Mouse (Mus musculus) lung, embryonic 16.5 days (tissue): ENCODE measurements around the gene Gm17359. TPM values are rescaled to one million over a fixed set of nuclear protein-coding genes. Genes with fewer than 3 reads are reported as not detected.

Experiments
- ATAC-seq: fragments of 200-750 bp; cut with Nextera tagmentation; 2 replicates; pipeline ENCODE4 v1.8.0; 2017; ENCODE audit warnings: low read depth, mild to moderate bottlenecking, moderate library complexity
- H3K27ac ChIP-seq: fragments of 300-500 bp; sonication (generic); 2 replicates; pipeline ENCODE4 v1.5.1; 2014; ENCODE audit warnings: mild to moderate bottlenecking, control low read depth, low read length
- H3K27me3 ChIP-seq: fragments of 300-500 bp; sonication (generic); 2 replicates; pipeline ENCODE4 v1.6.1; 2014; ENCODE audit warnings: low read depth, low read length, mixed read lengths; ENCODE audit not compliant: control insufficient read depth, insufficient read depth
- H3K36me3 ChIP-seq: fragments of 300-500 bp; sonication (generic); 2 replicates; pipeline ENCODE4 v1.6.1; 2014; ENCODE audit warnings: low read length; ENCODE audit not compliant: control insufficient read depth, insufficient read depth
- H3K4me1 ChIP-seq: fragments of 300-500 bp; sonication (generic); replicated peaks from 2 replicates; pipeline ENCODE4 v1.6.1; 2014; ENCODE audit warnings: low read length, mixed read lengths; ENCODE audit not compliant: control insufficient read depth, insufficient read depth
- H3K4me2 ChIP-seq: fragments of 300-500 bp; sonication (generic); 2 replicates; pipeline ENCODE4 v1.6.1; 2014; ENCODE audit warnings: low read depth, low read length, control low read depth
- H3K4me3 ChIP-seq: fragments of 300-500 bp; sonication (generic); 2 replicates; pipeline ENCODE4 v1.5.1; 2014; ENCODE audit warnings: mild to moderate bottlenecking, low read length, control low read depth
- H3K9ac ChIP-seq: fragments of 300-500 bp; sonication (generic); 2 replicates; pipeline ENCODE4 v1.6.1; 2014; ENCODE audit warnings: low read length, control low read depth
- H3K9me3 ChIP-seq: fragments of 300-500 bp; sonication (generic); 2 replicates; pipeline ENCODE4 v1.6.1; 2016; ENCODE audit warnings: low read length; ENCODE audit not compliant: control insufficient read depth
- WGBS: fragments of 180-500 bp; shearing (Covaris S2); extraction: QIAGEN DNeasy Blood & Tissue Kit; methylation state at CpG from one replicate; pipeline ENCODE4 v1.1.7; 2014; 5-methylcytosine and 5-hydroxymethylcytosine counted together
- polyA plus RNA-seq: library from polyadenylated mRNA; unstranded; fragments of >200 nt; fragmentation: Nextera tagmentation; extraction: Ambion mirVana; gene quantifications from 2 replicates; pipeline ENCODE4 v1.2.1, GENCODE M21; 2015

The Gm17359 gene
- polyA plus RNA-seq, 1 experiment from 2014 or later = not detected

DNA sequence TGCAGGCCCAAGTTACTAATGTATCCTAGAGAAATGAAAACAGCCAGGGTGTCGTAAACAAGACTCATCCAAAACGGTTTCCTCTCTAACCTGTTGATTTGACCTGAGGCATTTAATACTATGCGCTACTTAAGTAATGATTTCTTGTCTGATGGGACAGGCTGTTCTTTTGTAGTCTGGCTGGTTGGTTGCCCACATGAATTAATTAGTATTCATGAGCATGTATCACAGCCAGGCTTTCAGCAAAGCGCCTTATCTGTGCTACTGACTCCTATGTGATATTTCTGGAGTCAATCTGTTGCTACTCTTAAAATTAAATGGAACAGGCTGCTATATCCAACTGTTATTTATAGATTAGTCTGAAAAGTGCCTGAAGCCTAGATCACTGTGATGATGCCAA is 138.4 kb downstream of the Gm17359 start:
- no peak for ATAC-seq
- Histone ChIP-seq H3K27ac (no peak overlapping the region), H3K36me3 (peaks cover 4% of the 10 kb centered on the region), H3K4me2 (no peak overlapping the region), H3K27me3 (no peaks in the 10 kb centered on the region), H3K9me3 (no peaks in the 10 kb centered on the region), H3K9ac (no peak overlapping the region), H3K4me3 (no peak overlapping the region), H3K4me1 (no peaks in the 10 kb centered on the region)
- WGBS = 86% methylated on average over 4 of the region's 4 CpGs

DNA sequence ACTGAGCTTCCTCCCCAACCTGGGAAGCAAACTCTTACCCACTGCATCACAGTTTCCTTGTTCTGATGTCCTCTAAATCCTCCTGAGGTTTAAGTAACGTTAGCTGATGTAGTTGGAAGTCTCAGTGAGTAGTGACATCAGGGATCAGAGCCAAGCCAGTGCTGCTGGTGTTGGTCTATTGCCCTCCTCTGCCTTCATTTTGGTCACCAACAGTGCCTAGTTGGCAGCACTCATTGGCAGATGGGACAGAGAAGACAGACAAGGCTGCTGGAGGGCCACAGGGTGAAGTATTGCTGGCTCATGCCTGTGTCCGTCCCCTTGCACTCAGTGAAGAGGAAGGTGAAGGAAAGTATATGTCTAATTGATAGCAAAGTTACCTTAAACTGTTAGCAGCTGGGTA is 139.5 kb downstream of the Gm17359 start:
- H3K27ac ChIP-seq = no peak overlapping the region
- H3K4me2 ChIP-seq = no peak overlapping the region
- H3K9me3 ChIP-seq = no peaks in the 10 kb centered on the region
- peaks cover 9% of the 10 kb centered on the region for H3K36me3 ChIP-seq
- no peak overlapping the region for H3K4me3 ChIP-seq
- no peak for ATAC-seq
- H3K4me1 ChIP-seq = no peaks in the 10 kb centered on the region
- no peak overlapping the region for H3K9ac ChIP-seq
- no peaks in the 10 kb centered on the region for H3K27me3 ChIP-seq
- WGBS = 91% methylated on average over 2 of the region's 2 CpGs

DNA sequence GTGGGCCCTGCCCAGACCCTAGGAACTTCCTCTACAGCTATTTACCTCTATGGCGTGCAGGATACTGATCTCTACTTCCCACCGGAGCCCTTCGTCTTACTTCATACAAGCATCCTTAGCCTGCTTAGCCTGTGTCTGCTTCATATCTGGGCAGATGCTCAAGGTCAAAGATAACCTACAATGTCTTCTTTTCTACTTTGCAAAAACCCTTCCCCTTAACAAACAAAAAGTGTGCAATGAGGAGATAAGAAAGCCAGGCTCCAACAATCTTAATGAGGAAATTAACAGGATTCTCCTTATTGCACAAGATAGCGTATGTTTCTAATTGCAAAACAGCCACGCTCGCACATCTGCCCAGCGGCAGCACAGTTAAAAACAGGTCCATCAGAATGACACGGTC is 141.9 kb downstream of the Gm17359 start:
- ATAC-seq = no peak
- no peaks in the 10 kb centered on the region for H3K27me3 ChIP-seq
- H3K4me2 ChIP-seq = no peak overlapping the region
- no peaks in the 10 kb centered on the region for H3K9me3 ChIP-seq
- H3K4me1 ChIP-seq = no peaks in the 10 kb centered on the region
- H3K36me3 ChIP-seq = peaks cover 15% of the 10 kb centered on the region
- H3K27ac ChIP-seq = no peak overlapping the region
- 90% methylated on average over 8 of the region's 8 CpGs for WGBS
- no peak overlapping the region for H3K9ac ChIP-seq
- no peak overlapping the region for H3K4me3 ChIP-seq

DNA sequence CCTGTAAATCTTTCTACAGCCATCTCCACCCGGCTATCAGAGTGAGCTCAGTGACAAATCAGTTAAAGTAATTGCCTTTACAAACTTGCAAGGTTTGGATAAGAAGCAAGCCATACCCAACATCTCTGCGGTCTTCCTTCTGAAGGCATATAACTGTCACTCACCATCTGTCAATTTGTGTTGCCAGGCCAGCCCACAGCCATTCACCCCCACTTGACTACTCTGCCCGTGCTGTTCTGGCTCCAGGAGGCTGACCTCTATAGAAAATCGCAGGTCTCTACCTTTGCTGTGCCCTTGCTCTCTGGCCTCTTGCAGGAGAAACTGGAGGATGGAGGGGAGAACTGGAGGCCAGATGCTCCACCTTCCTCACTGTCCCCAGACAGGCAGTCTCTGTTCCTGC is 142.4 kb downstream of the Gm17359 start:
- Histone ChIP-seq H3K4me2 (no peak overlapping the region), H3K27me3 (no peaks in the 10 kb centered on the region), H3K4me3 (no peak overlapping the region), H3K27ac (no peak overlapping the region), H3K9me3 (no peaks in the 10 kb centered on the region), H3K9ac (no peak overlapping the region), H3K36me3 (peaks cover 19% of the 10 kb centered on the region), H3K4me1 (no peaks in the 10 kb centered on the region)
- no peak for ATAC-seq
- 86% methylated on average over 4 of the region's 4 CpGs for WGBS

DNA sequence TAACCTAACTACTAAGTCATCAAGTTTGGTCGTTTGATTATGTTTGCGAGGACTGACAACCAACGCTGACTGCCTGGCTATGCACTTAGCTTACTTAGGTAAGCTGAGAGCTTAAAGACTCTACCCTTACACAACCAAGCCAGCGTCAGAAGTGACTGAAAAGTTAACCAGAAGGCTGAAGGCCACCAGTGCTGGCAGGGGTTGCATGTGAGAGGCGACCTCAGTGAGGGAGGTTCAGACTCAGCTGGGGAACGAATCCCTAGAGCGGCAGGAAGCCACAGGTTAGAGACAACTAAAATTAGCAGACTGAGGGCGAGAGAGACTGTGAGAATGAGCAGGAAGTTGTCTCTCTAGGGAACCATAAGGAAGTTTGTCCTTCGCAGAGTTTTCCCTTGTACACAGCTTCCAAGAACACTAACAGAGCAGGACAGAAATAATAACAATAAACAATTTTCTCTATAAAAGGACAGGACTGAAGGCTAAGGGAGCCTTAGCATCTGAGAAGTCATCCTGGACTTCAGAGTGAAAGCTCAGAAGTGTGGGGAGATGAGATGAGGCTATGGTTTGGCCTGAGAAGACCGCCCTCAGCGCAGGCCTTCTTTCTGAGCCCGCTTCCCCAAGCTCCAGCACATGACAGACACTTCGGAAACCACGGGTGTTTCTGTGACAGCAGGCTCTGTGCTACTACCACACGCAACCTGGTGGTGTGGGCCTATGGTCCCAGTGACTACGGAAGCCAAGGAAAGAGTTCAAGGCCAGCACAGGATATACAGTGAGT is 148.0 kb downstream of the Gm17359 start:
- no peak overlapping the region for H3K9ac ChIP-seq
- no peaks in the 10 kb centered on the region for H3K9me3 ChIP-seq
- H3K27ac ChIP-seq = no peak overlapping the region
- 77% methylated on average over 16 of the region's 16 CpGs for WGBS
- ATAC-seq = peak; percentile 34; the same call in 1 of the 2 replicates
- no peaks in the 10 kb centered on the region for H3K4me1 ChIP-seq
- H3K27me3 ChIP-seq = no peaks in the 10 kb centered on the region
- H3K4me3 ChIP-seq = no peak overlapping the region
- peaks cover 27% of the 10 kb centered on the region for H3K36me3 ChIP-seq
- H3K4me2 ChIP-seq = no peak overlapping the region

DNA sequence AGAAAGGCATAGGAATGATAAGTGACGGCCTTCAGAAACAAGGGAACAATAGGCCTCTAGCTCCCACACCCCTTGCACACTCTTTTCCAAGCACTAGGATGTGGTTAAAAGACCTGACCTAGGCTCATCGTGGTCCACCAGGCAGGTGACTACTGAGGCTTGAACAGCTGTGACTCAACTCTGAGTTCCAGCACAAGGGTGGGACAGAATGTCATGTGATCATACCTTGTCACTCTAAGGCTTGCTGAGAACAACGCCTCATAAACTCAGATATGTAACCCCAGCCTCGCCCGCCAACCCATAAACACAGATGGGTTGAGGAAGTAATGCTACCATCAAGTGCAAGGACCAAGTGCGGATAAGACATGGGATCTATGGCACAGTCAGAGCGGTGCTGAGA is 151.6 kb downstream of the Gm17359 start:
- H3K36me3 ChIP-seq = peaks cover 27% of the 10 kb centered on the region
- H3K4me1 ChIP-seq = 0 out of 2 replicates have a peak, but pooled peaks cover 3% of the 10 kb centered on the region
- no peak overlapping the region for H3K4me3 ChIP-seq
- no peaks in the 10 kb centered on the region for H3K9me3 ChIP-seq
- H3K4me2 ChIP-seq = no peak overlapping the region
- H3K27me3 ChIP-seq = no peaks in the 10 kb centered on the region
- no peak overlapping the region for H3K9ac ChIP-seq
- H3K27ac ChIP-seq = no peak overlapping the region
- WGBS = 92% methylated on average over 7 of the region's 7 CpGs
- no peak for ATAC-seq

DNA sequence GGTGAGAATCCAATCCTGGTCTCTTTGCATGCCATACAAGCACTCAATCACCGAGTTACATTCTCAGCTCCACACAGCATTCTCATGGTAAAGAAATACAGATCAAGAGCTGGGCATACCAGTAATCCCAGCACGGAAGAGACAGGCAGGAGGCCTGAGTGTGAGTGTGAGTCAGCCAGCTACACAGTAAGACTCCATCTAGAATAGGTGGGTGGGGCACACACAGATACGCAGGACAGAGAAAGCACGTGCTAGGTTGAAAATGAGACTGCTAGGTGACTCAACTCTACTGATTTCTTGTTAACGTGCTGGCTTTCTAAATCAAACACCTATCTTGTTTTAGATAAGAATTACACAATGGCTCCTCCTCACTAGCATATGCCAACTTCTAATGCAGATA is 153.6 kb downstream of the Gm17359 start:
- Histone ChIP-seq H3K9ac (no peak overlapping the region), H3K4me3 (no peak overlapping the region), H3K4me1 (0 out of 2 replicates have a peak, but pooled peaks cover 3% of the 10 kb centered on the region), H3K4me2 (no peak overlapping the region), H3K27me3 (no peaks in the 10 kb centered on the region), H3K27ac (no peak overlapping the region), H3K9me3 (no peaks in the 10 kb centered on the region), H3K36me3 (peaks cover 19% of the 10 kb centered on the region)
- WGBS = 84% methylated on average over 5 of the region's 5 CpGs
- ATAC-seq = no peak

DNA sequence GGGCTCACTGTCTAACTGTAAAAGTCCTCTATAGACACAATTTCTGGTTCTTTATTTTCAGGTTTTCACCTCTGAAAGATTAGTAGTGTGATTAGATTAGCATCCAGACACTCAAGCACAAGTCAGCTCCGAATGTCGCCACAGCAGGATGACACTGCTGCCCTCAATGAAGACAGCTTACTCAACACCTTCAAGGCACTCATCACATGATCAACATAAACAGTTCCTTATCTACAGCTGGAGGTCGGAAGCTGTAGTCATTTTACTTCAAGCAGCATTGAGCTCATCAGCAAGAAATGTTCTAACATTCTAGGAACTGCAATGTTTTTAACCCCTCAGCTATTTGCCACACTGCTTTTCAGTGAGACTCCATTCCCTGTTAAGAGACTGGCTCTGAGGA is 155.2 kb downstream of the Gm17359 start:
- Histone ChIP-seq H3K9ac (no peak overlapping the region), H3K36me3 (peaks cover 15% of the 10 kb centered on the region), H3K27ac (no peak overlapping the region), H3K4me2 (no peak overlapping the region), H3K4me3 (no peak overlapping the region), H3K4me1 (0 out of 2 replicates have a peak, but pooled peaks cover 3% of the 10 kb centered on the region), H3K9me3 (no peaks in the 10 kb centered on the region), H3K27me3 (no peaks in the 10 kb centered on the region)
- WGBS = 42% methylated on average over 3 of the region's 3 CpGs
- no peak for ATAC-seq

DNA sequence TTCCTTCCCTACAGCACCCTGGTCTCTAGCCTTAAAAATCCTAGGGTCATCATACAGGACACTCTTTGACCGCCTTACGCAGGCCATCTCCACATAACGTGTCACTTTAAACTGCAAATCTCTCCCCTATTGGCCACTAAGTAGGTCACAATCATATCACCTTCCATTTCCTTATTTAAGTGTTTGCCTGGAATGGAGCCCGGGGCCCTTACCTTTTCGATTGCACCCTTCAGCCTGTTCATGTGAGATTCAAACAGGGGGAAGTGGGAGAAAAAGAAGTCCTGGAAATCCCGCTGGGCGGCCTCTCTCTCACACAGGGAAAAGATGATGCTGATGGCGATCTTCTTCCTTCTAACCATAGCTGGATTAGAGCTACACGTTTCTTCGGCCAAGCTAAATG is 156.6 kb downstream of the Gm17359 start:
- peak; percentile 57; the same call in 1 of the 2 replicates for ATAC-seq
- Histone ChIP-seq H3K9ac (no peak overlapping the region), H3K4me1 (0 out of 2 replicates have a peak, but pooled peaks cover 3% of the 10 kb centered on the region), H3K9me3 (no peaks in the 10 kb centered on the region), H3K4me3 (no peak overlapping the region), H3K36me3 (peaks cover 11% of the 10 kb centered on the region), H3K27ac (0 out of 2 replicates have a peak overlapping the region, but pooled peaks have one; percentile 27), H3K27me3 (no peaks in the 10 kb centered on the region), H3K4me2 (no peak overlapping the region)
- 73% methylated on average over 10 of the region's 10 CpGs for WGBS
